Mouse (Mus musculus) lung, postnatal 25 days (tissue): ENCODE measurements around the gene Nqo2.

ENCODE experiments used
- DNase-seq: peaks from one replicate; pipeline ENCODE4 v3.0.0; 2022; ENCODE audit warnings: low spot score

Nqo2 gene

DNA sequence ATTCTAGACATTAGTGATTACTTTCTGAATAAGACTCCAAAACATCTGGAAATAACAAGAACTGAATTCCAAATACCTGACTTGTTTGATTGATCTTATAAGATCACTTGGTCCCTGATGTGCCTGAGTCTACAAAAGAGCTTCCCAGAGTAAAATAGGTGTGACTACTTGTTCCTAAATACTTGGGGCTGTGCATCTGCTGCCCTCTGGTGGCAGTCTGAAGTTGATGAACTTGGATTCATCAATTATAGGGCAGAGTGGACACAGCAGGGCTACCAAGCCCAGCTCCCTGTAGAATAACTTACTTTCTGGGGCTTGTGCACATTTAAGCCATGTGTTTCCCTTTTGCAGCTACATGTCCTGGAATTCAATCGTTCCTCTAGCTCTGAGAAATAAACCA lies 30.7 kb downstream of the Nqo2 start:
- DNase-seq: peak; percentile 74

DNA sequence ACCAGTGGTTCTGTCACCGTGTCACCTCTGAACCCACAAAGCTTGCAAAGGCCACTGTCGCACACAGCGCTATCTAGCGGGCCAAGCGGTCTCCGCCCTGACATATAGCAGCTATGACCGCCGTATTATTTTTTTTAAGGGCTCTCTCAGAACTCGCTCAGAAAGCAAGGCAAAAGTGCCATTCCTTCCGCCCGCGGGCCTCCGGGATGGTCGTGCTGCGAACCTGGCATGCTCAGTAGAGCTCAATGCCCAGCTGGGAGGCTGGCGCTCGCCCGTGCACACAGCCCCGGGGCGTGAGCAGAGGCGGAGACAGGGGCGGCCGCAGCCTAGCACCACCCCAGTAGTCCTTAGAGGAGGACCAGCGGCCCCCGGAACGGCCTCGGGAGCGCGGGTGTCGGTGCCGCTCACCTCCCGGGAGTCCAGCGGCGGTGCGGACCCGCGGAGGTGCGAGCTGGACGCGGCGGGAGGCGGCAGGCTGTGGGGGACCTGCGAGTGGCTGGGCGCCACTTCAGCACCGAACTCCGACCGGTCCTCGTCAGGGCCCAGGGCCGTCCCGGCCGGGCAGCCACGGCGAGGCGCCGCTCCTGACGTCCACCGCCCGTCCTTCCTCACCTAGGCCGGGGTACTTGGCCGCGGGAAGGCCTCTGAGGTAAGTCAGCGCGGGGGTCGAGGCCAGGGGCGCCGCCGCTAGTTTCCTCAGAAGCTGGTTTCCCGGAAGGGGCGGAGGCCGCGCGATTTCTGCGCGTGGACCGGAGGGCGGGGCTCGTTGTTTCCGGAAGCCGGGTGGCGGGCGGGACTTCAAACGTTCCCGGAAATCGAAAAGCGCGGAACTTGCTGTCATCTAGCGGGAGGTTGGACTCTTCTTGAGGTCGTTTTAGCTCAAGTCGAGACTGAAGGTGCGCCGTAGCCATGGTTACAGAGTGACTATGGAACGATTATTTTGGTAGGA lies 37.8 kb downstream of the Nqo2 start, which contains the start of the genes Ripk1 and Serpinb6a:
TSS of gene Ripk1 (plus strand) at position 306 of the 949 bp plus-strand sequence.
TSS of gene Serpinb6a (minus strand) at position 737 of the 949 bp plus-strand sequence.
- peak; percentile 92 for DNase-seq

DNA sequence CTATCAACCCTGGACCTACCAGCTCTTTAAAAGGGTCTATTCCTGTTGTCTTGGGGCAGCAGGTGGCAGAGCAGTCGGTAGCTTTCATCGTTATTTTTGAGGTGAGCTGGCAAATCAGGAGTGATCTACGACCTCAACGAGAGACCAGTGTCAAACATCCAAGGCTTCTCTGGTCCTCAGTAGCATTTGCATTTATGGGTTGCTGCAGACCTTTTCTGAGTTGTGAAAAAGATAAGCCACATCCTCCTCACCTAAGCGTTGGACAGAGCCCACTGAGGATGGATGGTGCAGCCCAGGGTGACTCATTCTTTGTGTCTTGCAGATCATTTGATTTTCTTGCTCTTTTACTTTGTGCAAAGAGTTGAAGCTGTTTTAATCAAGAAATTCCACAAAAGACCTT lies 38.6 kb downstream of the Nqo2 start:
- no peak for DNase-seq

DNA sequence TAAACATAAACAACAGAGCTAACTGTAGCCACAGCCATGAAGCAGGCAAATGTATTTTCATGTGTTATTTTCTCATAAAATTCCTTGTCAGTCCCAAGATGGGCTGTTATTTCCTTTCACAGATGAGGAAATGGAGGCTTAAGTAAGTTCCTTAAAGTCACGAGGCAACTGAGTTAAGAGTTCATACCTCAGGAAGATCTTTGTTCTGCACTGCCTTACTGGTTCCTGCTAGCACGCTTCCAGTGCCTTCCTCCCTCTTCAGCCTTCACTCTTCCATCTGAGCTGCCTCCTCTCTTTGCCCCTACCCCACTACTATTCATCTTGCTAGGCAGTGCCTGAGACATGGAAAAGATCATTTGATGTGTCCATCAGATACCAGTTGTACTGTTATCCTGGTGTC lies 42.7 kb downstream of the Nqo2 start:
- DNase-seq: no peak

DNA sequence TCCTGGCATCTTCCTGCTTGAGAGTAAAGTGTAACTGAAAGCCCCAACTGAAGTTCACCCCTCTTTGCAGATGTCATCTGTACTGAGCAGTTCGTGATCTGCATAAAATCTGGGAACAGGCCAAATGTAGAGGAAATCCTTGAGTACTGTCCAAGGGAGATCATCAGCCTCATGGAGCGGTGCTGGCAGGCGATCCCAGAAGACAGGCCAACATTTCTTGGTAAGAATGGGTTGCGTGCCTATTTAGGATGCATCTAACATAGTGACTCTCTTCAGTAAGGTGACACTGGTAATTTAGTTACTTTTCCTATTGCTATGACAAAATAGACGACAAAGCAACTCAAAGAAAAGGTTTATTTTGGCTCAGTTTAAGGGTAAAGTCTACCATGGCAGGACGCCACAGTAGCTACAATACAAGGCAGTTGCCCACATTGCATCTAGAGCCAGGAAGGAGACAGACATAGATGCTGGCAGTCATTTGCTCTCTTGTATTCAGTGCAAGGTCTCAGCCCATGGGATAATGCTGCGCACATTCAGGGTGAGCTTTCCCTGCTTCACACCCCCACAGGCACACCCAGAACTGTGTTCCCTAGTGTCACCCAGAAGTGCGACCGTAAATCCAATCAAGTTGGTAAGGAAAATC lies 52.6 kb downstream of the Nqo2 start:
- DNase-seq: no peak

DNA sequence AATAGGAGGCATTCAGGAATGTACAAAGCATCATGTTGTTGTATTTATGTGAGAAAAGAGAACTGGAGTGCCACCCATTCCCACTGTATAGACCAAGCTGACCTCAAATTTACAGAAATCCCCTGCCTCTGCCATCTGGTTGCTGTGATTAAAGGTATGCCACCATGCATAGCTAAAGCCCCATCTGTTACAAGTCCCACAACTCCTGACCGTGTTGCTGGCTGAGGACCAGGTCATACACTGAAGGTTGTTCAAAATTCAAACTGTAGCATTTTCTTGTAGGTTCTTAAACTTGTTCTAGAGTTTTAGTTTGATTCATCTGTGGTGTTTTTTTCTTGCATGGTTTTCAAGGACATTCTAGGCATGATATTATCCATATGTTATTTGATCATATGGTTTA lies 54.0 kb downstream of the Nqo2 start:
- DNase-seq: no peak

DNA sequence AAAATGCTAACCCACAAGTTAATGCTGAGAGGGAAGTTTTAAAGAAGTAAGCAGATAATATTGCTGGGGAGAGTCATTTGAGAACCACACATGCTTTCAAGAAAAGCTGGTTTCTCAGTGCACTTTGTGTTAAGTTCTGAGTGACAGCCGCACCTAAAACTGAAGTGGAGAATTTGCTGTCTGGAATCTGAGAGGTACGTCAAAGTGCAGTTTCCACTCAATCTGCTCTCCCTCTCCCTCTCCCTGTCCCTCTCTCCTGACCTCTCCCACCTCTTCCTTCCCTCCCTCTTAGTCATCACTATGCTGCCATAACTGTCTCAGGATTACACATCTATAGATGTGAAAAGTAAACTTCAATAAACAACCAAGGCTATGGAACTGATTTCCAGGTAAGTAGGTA lies 57.5 kb downstream of the Nqo2 start:
- no peak for DNase-seq

DNA sequence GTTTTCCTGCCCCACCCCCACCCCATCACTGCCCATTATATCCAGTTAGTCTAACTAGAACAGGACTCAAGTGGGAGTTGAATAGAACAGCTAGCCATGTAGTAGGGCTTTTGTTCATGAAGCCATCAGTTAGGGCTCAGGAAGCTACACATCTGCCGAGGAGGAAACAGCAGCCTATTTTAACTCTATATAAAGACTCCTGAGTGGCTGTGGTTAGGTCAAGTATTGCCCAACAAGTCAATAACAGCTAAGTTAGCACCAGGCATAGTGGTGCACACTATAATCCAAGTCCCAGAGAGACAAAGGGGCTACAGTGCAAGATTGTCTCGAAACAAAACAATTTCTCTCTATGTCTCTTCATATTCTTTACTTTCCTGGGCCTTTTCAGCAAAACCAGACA lies 67.6 kb downstream of the Nqo2 start:
- DNase-seq: no peak

DNA sequence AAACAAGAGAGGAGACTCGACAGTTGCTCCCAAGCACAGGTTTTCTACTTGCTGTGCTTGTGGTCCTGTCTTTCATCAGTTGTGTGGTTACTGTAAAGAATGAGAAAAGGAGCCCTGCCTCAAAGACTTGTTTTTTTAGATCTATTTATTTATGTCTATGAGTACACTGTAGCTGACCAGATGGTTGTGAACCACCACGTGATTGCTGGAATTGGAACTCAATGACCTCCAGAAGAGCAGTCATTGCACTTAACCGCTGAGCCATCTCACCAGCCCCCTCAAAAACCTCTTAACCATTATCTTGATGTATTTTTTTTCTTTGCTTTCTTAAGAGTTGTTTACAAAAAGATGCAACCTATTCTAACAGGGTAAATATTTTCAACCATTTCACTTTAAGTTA lies 70.9 kb downstream of the Nqo2 start:
- no peak for DNase-seq

DNA sequence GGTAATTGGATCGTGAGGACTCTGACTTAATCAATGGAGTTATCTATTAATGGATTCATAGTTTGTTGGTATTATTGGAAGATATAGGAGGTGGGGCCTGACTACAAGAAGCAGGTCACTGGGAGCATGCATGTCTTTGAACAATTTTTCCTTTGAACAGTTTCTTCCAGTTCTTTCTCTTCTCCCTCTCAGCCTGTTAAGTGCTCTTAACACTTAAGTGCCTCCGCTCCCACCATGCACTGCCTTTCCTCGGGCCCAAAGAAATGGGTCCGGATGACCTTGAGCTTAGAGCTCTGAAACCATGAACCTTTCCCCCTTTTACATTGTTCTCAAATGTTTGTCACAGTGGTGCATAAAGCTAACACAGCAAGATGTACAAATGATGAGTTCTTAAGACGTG lies 72.2 kb downstream of the Nqo2 start:
- peak; percentile 49 for DNase-seq

DNA sequence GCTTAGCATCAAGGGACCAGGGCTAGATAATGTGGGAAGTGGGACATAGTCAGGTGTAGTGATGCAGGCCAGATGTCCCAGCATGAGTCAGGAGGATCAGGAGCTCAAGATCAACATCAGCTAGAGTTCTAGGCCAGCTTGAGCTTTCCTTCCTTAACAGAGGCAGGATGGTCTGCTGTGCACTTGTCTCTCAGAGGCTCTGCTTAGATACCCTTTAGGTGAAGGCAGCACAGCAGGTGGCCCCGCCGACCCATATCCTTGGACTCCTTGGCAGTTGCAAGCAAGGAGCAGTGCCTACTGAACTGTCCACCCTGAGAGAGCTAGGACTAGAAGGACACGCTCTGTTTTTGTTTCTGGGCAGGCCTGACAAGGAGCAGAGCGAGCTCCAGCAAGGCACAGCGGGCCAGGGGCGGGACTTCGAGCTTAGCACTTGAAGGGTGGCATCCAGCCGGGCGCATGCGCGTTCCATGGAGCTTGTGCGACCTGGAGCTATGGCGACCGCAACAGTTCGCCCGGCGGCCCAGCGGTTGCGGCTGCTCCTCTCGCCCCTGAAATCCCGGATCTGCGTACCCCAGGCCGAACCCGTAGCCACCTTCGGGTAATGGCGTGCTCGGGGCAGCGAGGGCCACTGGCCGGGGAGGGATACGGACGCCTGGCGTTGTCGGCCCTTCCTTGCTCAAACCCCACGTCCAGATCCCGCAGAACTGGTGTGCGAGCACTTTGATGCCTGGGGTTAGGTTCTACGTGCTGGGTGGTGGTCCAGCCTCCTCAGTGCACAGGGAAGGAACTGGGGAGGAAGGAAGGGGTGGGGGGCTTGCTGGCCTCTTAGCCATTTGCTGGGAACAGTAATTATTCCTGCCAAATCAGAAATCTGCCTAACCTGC lies 72.9 kb downstream of the Nqo2 start, which contains the start of gene Bphl:
TSS of gene Bphl (plus strand) at position 426 of the 884 bp plus-strand sequence.
- peak; percentile 94 for DNase-seq

DNA sequence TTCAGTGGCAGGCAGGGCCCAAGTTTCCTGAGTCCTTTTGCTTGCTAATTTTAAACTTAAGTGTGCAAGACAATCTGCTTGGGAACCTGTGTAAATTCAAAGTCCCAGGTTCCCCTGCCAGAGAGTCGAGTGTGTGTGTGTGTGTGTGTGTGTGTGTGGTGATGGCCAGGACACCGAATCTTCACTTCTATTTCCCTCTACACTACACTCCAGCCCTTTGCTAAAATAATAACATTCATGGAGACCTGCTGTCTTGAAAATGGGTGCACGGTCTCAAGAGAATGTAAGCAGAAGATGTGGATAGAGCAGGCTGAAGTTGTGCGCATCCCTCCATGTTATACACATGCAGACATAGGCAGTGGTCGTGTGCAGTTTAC lies 73.6 kb downstream of the Nqo2 start:
- no peak for DNase-seq
